Mouse (Mus musculus) embryonic facial prominence, embryonic 12.5 days (tissue): ENCODE measurements around the gene Hoxd13. TPM values are rescaled to one million over a fixed set of nuclear protein-coding genes. Genes with fewer than 3 reads are reported as not detected.

Source experiments
- ATAC-seq: fragments of 200-750 bp; cut with Nextera tagmentation; 2 replicates; pipeline ENCODE4 v1.8.0; 2017; ENCODE audit not compliant: insufficient number of reproducible peaks, insufficient read depth, low FRiP score, low TSS enrichment
- H3K27ac ChIP-seq: fragments of 300-500 bp; sonication (generic); 2 replicates; pipeline ENCODE4 v1.5.1; 2016; ENCODE audit warnings: mild to moderate bottlenecking
- H3K27me3 ChIP-seq: fragments of 300-500 bp; sonication (generic); 2 replicates; pipeline ENCODE4 v1.6.1; 2016; ENCODE audit warnings: mild to moderate bottlenecking, moderate library complexity
- H3K36me3 ChIP-seq: fragments of 300-500 bp; sonication (generic); 2 replicates; pipeline ENCODE4 v1.6.1; 2016; ENCODE audit warnings: mild to moderate bottlenecking
- H3K4me1 ChIP-seq: fragments of 300-500 bp; sonication (generic); 2 replicates; pipeline ENCODE4 v1.6.1; 2016
- H3K4me2 ChIP-seq: fragments of 300-500 bp; sonication (generic); replicated peaks from 2 replicates; pipeline ENCODE4 v1.6.1; 2016; ENCODE audit warnings: mild to moderate bottlenecking, moderate library complexity
- H3K4me3 ChIP-seq: fragments of 300-500 bp; sonication (generic); 2 replicates; pipeline ENCODE4 v1.5.1; 2016; ENCODE audit warnings: mild to moderate bottlenecking
- H3K9ac ChIP-seq: fragments of 300-500 bp; sonication (generic); 2 replicates; pipeline ENCODE4 v1.6.1; 2016; ENCODE audit warnings: mild to moderate bottlenecking, moderate library complexity
- H3K9me3 ChIP-seq: fragments of 300-500 bp; sonication (generic); 2 replicates; pipeline ENCODE4 v1.6.1; 2016; ENCODE audit warnings: mild to moderate bottlenecking, moderate library complexity
- WGBS: fragments of 180-500 bp; shearing (Covaris S2); methylation state at CpG from one replicate; pipeline ENCODE4 v1.1.7; 2016; 5-methylcytosine and 5-hydroxymethylcytosine counted together
- microRNA-seq: library from miRNA; unstranded; fragments of <30 nt; microRNA quantifications from one replicate; pipeline ENCODE4, GENCODE M21; 2017
- polyA plus RNA-seq: library from polyadenylated mRNA; unstranded; fragments of >200 nt; fragmentation: Nextera tagmentation; extraction: Ambion mirVana; gene quantifications from 2 replicates; pipeline ENCODE4 v1.2.1, GENCODE M21; 2016

The Hoxd13 gene
- polyA plus RNA-seq, 1 experiment from 2014 or later, result not detected

DNA sequence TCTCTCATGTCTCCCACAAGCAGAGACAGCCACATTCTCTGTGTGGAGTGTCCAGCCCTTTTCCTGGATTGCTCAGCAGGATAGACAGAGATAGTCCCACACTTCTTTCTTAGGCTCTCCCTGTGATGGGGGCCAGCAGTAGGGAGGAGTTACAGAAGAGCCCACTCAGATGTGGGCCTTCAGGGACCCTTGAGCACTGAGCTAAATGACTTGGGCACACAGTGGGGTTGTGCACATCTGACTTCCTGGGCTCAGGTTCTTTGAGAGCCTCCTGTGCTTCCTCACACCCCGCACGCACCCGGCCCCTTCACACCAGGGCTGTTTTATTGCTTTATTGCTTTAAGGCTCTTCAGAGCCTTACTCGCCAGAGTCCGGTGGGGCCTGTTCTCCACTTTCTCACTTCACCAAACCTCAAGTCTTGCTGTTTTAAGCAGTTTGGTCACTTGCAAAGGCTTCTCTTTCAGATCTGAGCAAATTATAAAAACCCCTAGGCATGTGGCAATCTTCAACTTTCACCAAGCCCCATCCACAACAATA is 52.9 kb downstream of the Hoxd13 start:
- H3K36me3 ChIP-seq, result no peaks in the 10 kb centered on the region
- H3K27me3 ChIP-seq, result peaks cover 97% of the 10 kb centered on the region
- no peak for ATAC-seq
- no peaks in the 10 kb centered on the region for H3K9me3 ChIP-seq
- no peak overlapping the region for H3K4me3 ChIP-seq
- no peaks in the 10 kb centered on the region for H3K4me1 ChIP-seq
- H3K9ac ChIP-seq, result no peak overlapping the region
- WGBS, result 3% methylated on average over 5 of the region's 5 CpGs
- no peak overlapping the region for H3K27ac ChIP-seq
- H3K4me2 ChIP-seq, result no peak overlapping the region

Small RNA genes within 50 kb of the gene (microRNA-seq; reads per million reads assigned to microRNA genes)
- gene Gm44463, result not detected

Other genes with a start within 250 kb of the Hoxd13 start
- 40.0 and 40.1 TPM in 2 replicates for gene Lnpk, start 88.9 kb upstream of the Hoxd13 start, polyA plus RNA-seq
- gene Evx2, start 8.8 kb upstream of the Hoxd13 start, polyA plus RNA-seq, result 0.06 TPM in 1 of 2 replicates, not detected in the other
- gene Hoxd12, start 6.7 kb downstream of the Hoxd13 start, polyA plus RNA-seq, result 0.11 TPM in 1 of 2 replicates, not detected in the other
- not detected in 2 replicates for gene Hoxd11, start 11.2 kb downstream of the Hoxd13 start, polyA plus RNA-seq
- not detected in 2 replicates for gene Hoxd10, start 23.6 kb downstream of the Hoxd13 start, polyA plus RNA-seq
- 0.37 and 0.72 TPM in 2 replicates for gene Hoxd9, start 29.4 kb downstream of the Hoxd13 start, polyA plus RNA-seq
- gene Hoxd8, start 36.3 kb downstream of the Hoxd13 start, polyA plus RNA-seq, result 1.6 and 2.6 TPM in 2 replicates
- gene Hoxd3, start 43.6 kb downstream of the Hoxd13 start, polyA plus RNA-seq, result 1.5 and 2.4 TPM in 2 replicates
- 0.14 and 0.25 TPM in 2 replicates for gene Hoxd4, start 43.6 kb downstream of the Hoxd13 start, polyA plus RNA-seq
- 0.13 TPM in 1 of 2 replicates, not detected in the other for gene Gm28230, start 58.4 kb downstream of the Hoxd13 start, polyA plus RNA-seq
- 11.8 and 11.9 TPM in 2 replicates for gene Hoxd1, start 94.7 kb downstream of the Hoxd13 start, polyA plus RNA-seq
- 129 and 130 TPM in 2 replicates for gene Mtx2, start 157.5 kb downstream of the Hoxd13 start, polyA plus RNA-seq